Mouse (Mus musculus) urinary bladder, postnatal 14 days (tissue): ENCODE data around the gene Atcay.
A peak's percentile ranks its signal among the peaks of the same experiment; 100 is the strongest.
"Not testable (repeated sequence)": the region's sequence is repeated elsewhere in the genome, so short reads cannot be mapped to it uniquely, and the experiment has no call there.

Experiments
- DNase-seq: peaks from one replicate; pipeline ENCODE4 v3.0.0; 2021; ENCODE audit warnings: low spot score

Atcay gene

GRCm38 (mm10) chr10:81200141-81200540, 30.5 kb downstream of the Atcay start:
- no peak for DNase-seq

DNA sequence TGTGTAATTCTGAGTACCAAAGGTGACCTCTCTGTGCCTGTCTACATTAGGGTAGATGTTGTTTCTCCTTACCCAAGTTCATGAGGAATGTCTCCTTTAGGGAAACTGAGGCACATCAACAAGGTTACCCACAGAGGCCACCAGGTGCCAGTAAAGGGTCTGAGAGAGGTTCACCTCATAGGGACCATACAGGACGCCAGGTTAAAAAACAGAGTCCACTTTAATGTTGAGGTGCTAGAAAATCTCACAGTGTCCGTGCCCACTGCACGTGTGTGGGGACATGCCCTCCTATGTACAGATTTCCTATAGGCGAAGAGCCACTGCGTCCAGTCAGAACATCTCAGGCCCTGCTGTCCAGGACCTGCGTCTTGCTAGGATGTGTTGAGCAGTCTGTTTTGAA, 31.6 kb downstream of the Atcay start:
- DNase-seq, result no peak

DNA sequence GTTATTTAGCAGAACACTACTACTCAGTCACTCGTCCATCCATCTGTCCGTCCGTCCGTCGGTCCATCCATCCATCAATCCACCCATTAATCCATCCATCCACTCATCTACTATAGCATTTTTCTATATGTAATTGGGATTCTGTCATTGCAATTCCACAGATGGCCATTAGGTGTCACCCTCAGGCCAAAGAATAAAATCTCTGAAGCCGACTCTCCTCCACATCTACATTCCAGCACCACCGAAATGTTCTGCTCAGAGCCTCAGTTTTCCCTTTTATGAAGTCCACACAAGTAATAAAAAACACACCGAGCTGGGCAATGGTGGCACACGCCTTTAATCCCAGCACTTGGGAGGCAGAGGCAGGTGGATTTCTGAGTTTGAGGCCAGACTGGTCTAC, 32.4 kb downstream of the Atcay start:
- peak; percentile 65 for DNase-seq

GRCm38 (mm10) chr10:81197305-81197704, 33.3 kb downstream of the Atcay start:
- DNase-seq, result no peak

DNA sequence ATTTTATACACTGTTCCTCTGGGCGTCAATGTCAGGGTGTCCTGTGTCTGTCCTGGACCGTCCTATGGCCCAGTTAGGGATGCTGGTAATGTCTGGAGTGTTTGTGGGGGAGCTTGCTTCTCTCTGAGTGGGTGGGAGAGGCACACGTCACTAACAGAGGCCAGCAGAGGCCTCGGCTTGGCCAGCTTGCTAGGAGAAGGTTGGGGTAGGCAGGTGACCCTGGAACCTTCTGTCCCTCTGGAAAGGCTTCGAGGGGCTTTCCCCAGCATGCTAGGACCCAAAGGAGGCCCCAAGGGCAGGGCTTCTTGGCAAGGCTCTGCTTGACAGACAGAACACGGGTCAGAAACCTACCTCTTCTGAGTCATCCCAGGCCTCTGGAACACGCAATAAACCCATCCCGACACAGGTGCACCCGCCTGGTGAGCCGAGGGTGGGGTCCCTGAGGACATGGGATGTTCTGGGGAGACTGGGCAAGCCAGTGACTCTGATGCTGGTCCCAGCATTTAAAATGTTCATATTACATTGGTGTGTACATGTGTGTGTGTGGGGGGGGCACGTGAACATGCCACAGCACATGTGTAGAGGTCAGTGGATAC, 34.1 kb downstream of the Atcay start:
- DNase-seq, result no peak

DNA sequence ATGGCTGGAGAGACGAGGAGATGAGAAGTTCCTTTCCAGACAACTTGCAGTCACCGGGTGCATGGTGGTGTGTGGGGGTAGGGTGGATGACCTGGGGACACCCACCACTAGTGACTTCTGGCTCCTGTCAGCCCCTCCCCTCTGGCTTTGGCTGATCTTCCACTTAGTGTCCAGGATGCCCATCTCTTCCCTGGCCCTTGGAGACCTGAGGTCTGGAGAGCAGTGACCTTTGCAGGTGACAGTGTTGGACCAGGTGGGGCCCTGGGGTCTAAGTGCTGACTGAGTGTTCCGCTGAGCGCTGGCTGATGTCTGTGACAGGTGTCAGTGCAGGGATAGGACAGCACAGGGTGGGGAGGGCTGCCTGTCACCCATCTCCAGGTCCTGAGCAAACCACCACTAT, 35.3 kb downstream of the Atcay start:
- no peak for DNase-seq

GRCm38 (mm10) chr10:81193991-81194774, 36.5 kb downstream of the Atcay start:
- DNase-seq, result peak; percentile 54

DNA sequence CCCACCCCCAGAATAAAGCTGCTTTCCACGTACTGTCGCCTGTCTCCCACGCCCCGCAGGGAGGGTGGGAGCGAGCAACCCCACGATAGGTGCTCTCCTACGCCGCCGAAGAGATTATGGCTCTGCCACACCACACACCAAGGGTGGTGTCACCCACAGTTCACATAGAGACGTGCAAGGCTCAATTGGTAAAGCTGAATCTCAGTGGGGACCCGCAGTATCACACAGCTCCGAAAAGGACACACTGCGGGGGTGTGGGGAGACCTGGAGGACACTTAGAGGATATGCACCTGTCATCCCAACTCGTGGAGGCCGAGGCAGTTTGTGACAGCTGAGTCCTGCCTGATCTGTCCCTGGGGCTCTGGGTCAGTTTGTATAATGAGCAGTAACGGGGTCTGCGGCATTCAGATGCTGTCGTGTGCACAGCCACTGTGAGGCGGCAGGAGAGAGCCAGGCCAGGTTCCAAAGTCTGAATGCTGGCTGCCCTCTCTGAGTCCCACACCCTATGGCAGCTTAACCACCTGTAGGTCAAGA, 37.6 kb downstream of the Atcay start:
- DNase-seq, result no peak

DNA sequence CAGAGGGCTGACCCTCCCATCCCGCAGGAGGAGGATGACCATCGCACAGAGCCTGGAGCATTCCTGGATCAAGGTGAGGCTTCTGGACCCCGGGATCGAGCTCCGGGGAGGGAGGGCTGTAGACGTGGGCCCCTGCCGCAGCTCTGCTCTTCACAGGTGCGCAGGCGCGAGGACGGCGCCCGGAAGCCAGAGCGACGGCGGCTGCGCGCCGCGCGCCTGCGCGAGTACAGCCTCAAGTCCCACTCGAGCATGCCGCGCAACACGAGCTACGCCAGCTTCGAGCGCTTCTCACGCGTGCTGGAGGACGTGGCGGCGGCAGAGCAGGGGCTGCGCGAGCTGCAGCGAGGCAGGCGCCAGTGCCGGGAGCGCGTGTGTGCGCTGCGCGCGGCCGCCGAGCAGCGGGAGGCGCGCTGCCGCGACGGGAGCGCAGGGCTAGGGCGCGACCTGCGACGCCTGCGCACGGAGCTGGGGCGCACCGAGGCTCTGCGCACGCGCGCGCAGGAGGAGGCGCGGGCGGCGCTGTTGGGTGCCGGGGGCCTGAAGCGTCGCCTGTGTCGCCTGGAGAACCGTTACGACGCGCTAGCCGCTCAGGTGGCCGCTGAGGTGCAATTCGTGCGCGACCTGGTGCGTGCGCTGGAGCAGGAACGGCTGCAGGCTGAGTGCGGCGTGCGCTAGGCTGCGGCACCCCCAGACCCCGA, 38.2 kb downstream of the Atcay start:
- DNase-seq, result peak; percentile 79

DNA sequence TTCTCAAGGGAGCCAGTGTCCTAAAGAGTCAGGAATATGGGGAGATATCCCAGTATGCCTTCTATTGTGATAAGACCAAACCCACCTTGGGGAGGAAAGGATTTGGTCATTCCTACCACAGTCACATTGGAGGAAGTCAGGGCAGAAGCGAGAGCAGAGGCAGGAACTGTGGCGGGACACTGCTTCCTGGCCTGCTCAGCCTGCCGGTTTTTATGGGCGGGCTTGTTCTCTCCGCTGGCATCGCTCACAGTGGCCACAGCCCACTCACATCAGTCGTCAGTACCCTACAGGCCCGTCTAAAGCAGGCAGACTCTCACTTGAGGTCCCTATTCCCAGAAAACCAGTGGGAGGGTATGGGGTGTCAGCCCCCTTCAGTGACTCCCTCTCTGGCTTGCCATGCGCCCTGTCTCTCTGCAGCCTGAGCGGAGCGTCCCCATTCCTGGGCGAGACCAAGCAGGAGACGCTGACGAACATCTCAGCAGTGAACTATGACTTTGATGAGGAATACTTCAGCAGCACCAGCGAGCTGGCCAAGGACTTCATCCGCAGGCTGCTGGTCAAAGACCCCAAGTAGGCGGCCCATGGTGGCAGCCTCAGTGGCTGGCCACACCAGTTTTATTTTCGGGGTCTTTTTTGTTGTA, 39.2 kb downstream of the Atcay start:
- DNase-seq, result no peak

DNA sequence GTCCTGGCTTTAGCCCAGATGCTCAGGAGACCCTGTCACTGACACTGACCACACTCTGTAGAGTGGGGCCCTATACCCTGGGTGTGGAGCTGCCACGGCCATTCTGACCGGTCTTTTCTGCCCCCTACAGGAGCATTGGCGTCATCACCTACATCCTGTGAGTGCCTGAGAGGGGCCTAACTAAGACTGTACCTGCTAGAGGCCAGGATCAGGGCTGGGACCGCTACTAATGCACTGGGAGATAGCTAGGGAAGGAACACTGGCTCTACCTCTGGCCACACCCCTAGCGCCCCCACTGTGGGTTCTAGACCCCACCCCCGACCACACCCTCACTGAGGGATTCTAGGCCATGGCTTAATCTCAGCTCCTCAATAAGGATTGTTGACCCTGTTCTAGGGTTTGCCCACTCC, 39.7 kb downstream of the Atcay start:
- DNase-seq, result no peak

- DNase-seq, result no peak
These were observed 40.3 kb downstream of the Atcay start for GRCm38 (mm10) chr10:81190236-81190911.

DNA sequence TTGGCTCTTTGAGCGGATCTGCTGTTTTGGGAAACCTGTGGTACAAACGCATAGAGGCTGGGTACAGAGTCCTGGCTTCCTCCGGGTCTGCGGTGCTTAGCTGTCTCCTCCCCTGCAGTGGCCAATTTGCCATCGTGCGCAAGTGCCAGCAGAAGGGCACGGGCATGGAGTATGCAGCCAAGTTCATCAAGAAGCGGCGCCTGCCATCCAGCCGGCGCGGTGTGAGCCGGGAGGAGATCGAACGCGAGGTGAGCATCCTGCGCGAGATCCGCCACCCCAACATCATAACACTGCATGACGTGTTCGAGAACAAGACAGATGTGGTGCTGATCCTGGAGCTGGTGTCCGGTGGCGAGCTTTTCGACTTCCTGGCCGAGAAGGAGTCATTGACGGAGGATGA, 40.8 kb downstream of the Atcay start:
- DNase-seq, result no peak

GRCm38 (mm10) chr10:81187161-81187560, 43.5 kb downstream of the Atcay start:
- no peak for DNase-seq

- no peak for DNase-seq
These were observed 45.9 kb downstream of the Atcay start for GRCm38 (mm10) chr10:81184765-81185164.

DNA sequence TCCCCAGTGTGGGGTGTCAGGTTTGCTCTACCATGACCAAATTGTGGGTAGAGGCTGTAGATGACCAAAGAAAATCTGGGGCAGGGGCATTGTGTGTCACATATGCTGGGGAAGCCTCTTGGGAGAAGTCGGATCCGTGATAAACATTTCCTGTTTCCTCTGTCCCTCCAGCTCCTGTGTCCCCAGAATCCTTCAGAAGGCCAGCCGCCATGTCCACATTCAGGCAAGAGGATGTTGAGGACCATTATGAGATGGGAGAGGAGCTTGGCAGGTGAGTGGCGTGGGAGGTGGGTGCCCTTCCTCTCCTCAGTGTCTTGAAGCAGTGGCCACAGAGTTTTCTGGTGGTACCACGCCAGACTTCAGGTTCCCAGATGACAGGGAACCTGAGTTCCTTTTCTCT, 46.8 kb downstream of the Atcay start, which contains the start of gene 4930442H23Rik:
TSS of gene 4930442H23Rik (minus strand) at position 45 of the 400 bp plus-strand sequence.
- DNase-seq, result no peak

DNA sequence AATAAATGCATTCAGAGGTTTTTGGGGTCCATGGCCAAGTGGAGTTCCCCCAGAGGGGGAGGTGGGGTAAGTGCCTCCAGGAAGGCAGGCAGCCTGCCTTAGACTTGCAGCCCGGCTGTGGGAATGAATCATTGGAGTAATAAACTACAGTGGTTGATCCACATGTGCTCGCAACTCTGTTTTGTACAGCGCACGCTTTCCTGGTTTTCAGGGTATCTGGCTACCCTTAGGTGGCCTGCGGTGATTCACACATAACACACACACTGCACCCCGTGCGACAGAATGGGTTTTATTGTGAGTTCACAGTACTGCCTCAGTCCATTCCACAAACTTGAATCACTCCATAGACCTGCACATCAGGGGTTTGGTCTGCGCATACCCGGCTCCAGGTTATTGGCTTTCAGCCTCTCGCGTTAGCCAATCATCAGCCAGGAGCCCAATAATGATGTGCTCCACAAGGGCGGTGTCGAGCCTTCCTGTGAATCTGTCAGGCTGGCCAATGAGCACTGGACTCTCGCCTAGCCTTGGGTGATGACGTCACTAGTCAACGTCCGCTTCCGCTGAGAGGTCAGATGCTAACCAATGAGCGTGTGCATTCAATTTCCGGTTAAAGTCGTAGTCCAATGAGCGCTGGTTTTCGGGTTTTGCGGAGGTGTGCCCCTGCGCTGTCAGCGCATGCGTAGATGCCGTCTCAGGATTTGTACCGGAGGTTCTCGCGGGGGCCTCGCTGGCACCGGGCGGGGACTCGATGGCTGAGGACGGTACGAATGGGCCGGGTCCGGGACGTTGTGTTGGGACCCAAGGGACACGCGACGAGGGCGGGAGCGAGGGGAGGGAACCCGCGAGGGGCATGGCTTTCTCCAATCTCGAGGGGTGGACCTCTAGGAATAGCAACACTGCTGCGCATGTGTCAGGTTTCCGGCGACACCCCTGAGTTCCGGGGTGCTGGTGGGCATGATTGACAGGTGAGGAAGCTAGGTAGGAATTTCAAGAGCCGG, 48.0 kb downstream of the Atcay start, which contains the start of gene Dapk3:
TSS of gene Dapk3 (plus strand) at position 670 of the 998 bp plus-strand sequence.
- DNase-seq, result peak; percentile 95

DNA sequence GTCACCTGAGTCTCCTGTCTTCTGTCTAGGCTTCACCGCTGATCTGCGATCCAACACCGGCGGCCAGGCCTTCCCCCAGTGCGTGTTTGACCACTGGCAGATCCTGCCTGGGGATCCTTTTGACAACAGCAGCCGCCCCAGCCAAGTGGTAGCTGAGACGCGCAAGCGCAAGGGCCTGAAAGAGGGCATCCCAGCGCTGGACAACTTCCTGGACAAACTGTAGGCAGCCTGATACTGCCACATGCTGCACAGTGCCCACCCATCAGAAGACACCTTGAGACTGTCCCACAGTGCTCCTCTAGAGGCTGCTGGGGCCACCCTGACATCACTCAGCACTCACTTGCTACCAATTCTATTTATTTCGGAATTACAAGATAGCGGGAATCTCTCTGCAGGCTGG, 48.8 kb downstream of the Atcay start:
- DNase-seq, result not testable (repeated sequence)

- DNase-seq, result no peak
These were observed 49.7 kb downstream of the Atcay start for GRCm38 (mm10) chr10:81180946-81181345.
